Mouse (Mus musculus): ENCODE measurements at regions not wholly inside any gene's neighbourhood (a gene's known extent, or its start where the extent isn't known, plus 50 kb on each side); places are given as distances from the start of the nearest gene placed in this dataset.
A peak's percentile ranks its signal among the peaks of the same experiment; 100 is the strongest.
"Not testable (repeated sequence)": the region's sequence is repeated elsewhere in the genome, so short reads cannot be mapped to it uniquely, and the experiment has no call there.

DNA sequence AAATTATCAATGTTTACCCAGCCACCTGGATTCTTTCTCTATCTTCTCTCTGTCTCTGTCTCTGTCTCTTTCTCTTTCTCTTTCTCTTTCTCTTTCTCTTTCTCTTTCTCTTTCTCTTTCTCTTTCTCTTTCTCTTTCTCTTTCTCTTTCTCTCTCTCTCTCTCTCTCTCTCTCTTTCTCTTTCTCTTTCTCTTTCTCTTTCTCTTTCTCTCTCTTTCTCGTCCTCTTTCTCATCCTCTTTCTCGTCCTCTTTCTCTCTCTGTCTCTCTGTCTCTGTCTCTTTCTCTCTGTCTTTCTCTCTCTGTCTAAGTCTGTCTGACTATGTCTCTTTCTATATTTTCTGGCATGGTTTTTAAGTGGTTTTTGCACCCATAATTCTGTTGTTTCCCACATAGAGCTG lies 217.6 kb downstream of the Serpinb8 start:
- H3K36me3 ChIP-seq (ENCODE audit: poor library complexity, severe bottlenecking); H3K4me2 ChIP-seq; H3K9ac ChIP-seq; ATAC-seq; H3K4me1 ChIP-seq; H3K4me3 ChIP-seq; H3K9me3 ChIP-seq (replicated peaks); H3K27ac ChIP-seq; H3K27me3 ChIP-seq: not testable (repeated sequence)
- 89% methylated on average over 2 of the region's 2 CpGs for WGBS

DNA sequence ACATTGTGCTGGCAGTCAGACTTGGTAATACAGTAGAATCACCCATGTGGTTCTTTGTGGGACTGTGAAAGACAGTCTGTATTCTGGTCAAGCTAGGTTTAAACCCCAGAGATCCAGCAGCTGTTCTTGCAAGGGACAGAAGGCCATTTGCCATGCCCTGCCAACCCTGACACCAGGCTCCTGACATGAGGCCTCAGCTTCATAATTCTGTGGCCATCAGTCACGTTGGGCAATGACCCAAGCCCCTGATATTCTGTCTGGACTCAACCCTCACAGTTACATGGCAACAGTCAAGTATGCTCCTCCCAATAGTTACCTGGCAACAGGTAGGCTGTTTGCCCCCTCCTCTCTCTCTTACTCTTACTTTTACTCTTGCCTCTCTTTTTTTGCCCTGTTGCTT lies 221.3 kb downstream of the Serpinb8 start:
- Histone ChIP-seq H3K27me3 (no peaks in the 10 kb centered on the region), H3K9me3 (replicated peaks) (no peaks in the 10 kb centered on the region), H3K27ac (no peak overlapping the region), H3K4me3 (no peak overlapping the region), H3K36me3 (ENCODE audit: poor library complexity, severe bottlenecking) (no peaks in the 10 kb centered on the region), H3K4me2 (no peak overlapping the region), H3K9ac (no peak overlapping the region), H3K4me1 (no peaks in the 10 kb centered on the region)
- WGBS, result 80% methylated on average over 1 of the region's 1 CpGs
- no peak for ATAC-seq

DNA sequence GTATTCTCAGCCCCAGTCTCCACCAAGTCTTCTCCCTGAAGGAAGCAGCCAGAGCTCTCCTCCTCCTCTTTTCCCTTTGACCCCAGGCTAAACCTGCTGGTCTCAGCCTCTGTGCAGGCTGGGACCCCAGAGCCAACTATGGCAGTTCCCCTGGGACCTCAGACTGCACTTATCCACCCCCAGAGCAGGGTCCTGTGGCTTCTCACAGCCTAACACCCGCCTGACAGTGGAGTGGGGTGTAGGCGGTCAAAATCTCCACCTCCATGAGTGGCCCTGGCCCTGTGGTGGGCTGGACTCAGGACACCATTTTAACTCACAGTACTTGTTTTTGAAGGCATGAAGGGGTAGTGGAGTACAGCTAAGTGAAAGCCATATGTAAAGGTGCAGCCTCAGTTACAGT lies 222.1 kb downstream of the Serpinb8 start:
- 81% methylated on average over 2 of the region's 2 CpGs for WGBS
- no peak overlapping the region for H3K4me2 ChIP-seq

DNA sequence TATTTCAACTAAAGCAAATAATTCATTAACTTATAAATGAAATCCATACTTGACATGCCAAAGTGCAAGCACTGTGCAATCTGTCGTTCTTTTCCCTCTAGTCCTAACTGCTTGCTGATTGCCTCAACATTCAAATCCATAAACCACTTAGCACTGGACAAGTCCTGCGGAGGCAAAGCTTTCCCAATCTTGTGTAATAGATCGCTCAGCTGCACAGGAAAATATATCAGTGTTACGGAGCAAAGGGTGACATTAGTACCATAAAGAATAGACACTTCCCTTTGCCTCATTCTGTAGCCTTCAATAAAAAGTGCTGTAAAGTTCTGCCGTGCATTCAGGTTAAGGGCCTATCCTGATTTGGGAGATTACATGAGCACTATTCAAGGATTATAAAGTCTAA lies 248.1 kb downstream of the Serpinb8 start:
- ATAC-seq, result no peak
- whole genome bisulfite sequencing, result 88% methylated on average over 5 of the region's 5 CpGs
- H3K9ac ChIP-seq, result no peak overlapping the region
- H3K4me1 ChIP-seq, result no peaks in the 10 kb centered on the region
- no peak overlapping the region for H3K27ac ChIP-seq
- no peak overlapping the region for H3K4me2 ChIP-seq
- H3K4me3 ChIP-seq, result no peak overlapping the region
- H3K36me3 ChIP-seq (ENCODE audit: poor library complexity, severe bottlenecking), result no peaks in the 10 kb centered on the region
- H3K9me3 ChIP-seq (replicated peaks), result no peaks in the 10 kb centered on the region
- no peaks in the 10 kb centered on the region for H3K27me3 ChIP-seq

More for the DNA sequence above, 222.1 kb downstream of the Serpinb8 start:
- Histone ChIP-seq H3K27me3 (no peaks in the 10 kb centered on the region), H3K27ac (no peak overlapping the region), H3K36me3 (ENCODE audit: poor library complexity, severe bottlenecking) (no peaks in the 10 kb centered on the region), H3K4me1 (no peaks in the 10 kb centered on the region), H3K9ac (no peak overlapping the region), H3K9me3 (replicated peaks) (no peaks in the 10 kb centered on the region), H3K4me3 (no peak overlapping the region)
- ATAC-seq, result peak; percentile 36; the same call in 1 of the 2 replicates

DNA sequence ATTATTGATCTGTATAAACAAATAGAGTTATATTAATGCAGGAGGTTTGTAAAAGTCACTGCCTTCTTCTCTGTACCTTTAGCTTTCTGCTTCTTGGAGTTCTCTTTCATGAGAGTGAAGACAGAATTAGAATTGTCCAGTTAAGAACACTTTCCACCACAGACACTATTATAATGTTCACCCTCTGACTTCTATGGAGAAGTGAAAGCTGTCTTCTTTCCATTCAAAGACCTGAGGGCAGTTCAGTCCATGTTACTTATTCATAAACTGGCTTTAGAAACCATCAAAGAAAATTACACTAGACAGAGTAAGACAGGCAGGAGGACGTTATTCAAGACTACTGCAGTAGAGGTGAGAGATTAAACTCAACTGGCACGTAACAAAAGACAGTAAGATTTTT lies 262.6 kb downstream of the Serpinb8 start:
- no peak overlapping the region for H3K27ac ChIP-seq
- ATAC-seq, result 0 out of 2 replicates have a peak, but pooled peaks have one; percentile 36
- no peaks in the 10 kb centered on the region for H3K36me3 ChIP-seq (ENCODE audit: poor library complexity, severe bottlenecking)
- no peak overlapping the region for H3K4me3 ChIP-seq
- no peaks in the 10 kb centered on the region for H3K9me3 ChIP-seq (replicated peaks)
- H3K4me2 ChIP-seq, result no peak overlapping the region
- H3K9ac ChIP-seq, result no peak overlapping the region
- no peaks in the 10 kb centered on the region for H3K4me1 ChIP-seq
- H3K27me3 ChIP-seq, result no peaks in the 10 kb centered on the region
- WGBS, result 63% methylated on average over 2 of the region's 2 CpGs

DNA sequence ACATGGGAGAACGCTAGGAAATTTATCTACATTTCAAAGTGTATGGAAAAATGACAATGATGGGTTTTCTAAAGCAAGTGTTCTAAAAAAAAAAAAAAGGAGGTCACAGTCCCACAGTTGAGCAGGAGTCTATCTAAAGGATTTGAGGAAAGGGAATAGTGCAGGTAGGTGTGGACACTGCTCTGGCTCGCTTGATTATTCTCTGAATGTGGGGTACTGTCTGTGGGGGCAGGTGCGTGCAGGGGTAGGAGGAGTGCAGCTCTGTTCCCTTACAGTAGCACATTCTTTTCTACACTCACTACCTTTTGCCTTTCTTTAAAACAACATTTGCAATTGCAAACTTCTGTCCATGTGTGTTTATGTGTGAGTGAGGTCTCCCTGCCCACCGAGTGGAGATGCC lies 263.2 kb downstream of the Serpinb8 start:
- Histone ChIP-seq H3K27me3 (no peaks in the 10 kb centered on the region), H3K9ac (no peak overlapping the region), H3K4me3 (no peak overlapping the region), H3K27ac (no peak overlapping the region), H3K4me2 (no peak overlapping the region), H3K9me3 (replicated peaks) (no peaks in the 10 kb centered on the region), H3K36me3 (ENCODE audit: poor library complexity, severe bottlenecking) (no peaks in the 10 kb centered on the region), H3K4me1 (no peaks in the 10 kb centered on the region)
- peak; percentile 66; the same call in 1 of the 2 replicates for ATAC-seq
- WGBS, result 83% methylated on average over 4 of the region's 4 CpGs

DNA sequence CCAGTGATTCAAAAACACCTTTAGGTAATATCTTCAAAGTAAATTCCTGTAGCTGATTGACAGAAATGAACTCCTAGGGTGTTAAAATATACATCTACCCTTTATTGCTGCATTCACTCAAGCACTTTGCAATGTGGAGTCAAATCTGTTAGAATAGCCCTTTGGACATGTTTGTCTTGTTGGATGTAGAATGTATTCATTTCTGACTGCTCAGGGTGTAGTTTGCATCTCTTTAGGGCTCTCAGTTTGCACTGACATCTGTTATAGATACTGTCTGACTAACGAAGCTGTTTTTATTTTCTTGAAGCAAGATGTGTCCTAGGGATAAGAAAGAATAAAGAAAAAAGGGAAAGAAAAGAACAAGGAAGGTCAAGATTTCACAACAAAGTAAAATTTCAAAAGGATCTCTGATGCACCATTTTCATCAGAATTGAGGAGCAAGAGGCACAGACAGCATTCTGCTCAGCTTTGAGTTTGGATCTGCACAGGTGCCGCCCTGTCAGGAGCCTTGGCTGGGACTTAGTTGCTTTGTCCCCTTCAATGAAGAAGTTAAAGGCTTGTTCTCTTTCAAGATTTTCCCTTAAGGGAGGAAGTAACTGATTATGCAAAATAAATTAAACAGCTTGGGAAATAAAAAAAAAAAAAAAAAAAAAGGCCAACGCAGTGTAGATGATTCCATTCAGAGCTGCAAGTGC lies 308.1 kb downstream of the Serpinb8 start:
- H3K36me3 ChIP-seq (ENCODE audit: poor library complexity, severe bottlenecking), result no peaks in the 10 kb centered on the region
- peaks cover 3% of the 10 kb centered on the region; the same call in 1 of the 2 replicates for H3K4me1 ChIP-seq
- no peak overlapping the region for H3K9ac ChIP-seq
- 31% methylated on average over 3 of the region's 3 CpGs for WGBS
- no peak overlapping the region for H3K27ac ChIP-seq
- H3K4me3 ChIP-seq, result no peak overlapping the region
- ATAC-seq, result no peak
- no peak overlapping the region for H3K4me2 ChIP-seq
- no peaks in the 10 kb centered on the region for H3K27me3 ChIP-seq
- H3K9me3 ChIP-seq (replicated peaks), result no peaks in the 10 kb centered on the region

DNA sequence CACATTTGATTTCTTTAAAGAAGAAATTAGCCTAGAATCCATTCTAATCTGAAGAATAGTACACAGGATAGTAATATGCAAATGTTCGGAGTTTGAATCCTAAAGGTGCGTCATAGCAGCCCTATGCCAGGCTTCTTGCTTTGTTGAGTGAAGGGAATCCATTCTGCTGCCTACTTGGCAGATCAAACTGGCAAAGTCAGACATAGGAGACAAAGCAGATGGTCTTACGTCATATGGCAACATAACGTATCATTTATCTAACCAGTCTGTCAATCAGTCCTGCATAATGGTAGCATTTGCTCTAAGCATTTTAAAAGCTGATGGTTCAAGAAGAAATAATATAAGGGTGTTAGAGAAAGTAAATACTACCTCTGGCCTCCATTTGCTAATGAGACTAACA lies 309.5 kb downstream of the Serpinb8 start:
- Histone ChIP-seq H3K36me3 (ENCODE audit: poor library complexity, severe bottlenecking) (no peaks in the 10 kb centered on the region), H3K27me3 (no peaks in the 10 kb centered on the region), H3K9me3 (replicated peaks) (no peaks in the 10 kb centered on the region), H3K27ac (no peak overlapping the region), H3K9ac (no peak overlapping the region), H3K4me2 (no peak overlapping the region), H3K4me3 (no peak overlapping the region), H3K4me1 (peaks cover 3% of the 10 kb centered on the region; the same call in 1 of the 2 replicates)
- ATAC-seq, result peak; percentile 87
- 75% methylated on average over 4 of the region's 4 CpGs for WGBS

DNA sequence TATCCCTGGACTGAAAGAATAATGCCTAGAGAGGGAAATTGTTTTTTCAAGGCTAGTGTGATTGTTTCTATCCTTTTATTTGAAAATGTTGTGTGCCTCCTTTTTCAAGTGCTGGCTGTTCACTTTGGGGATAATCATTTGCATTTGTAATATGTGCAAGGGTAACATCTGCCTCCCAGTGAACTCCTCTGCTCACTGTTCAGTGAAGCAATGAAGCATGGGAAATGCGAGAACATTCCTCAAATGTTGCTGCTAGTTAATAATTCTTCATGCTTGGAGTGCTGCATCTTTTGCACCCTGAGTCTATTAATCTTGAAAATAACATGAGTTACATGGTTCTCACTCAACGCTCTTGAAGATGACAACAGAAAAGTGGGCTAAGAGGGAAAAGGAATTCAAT lies 310.6 kb downstream of the Serpinb8 start:
- Histone ChIP-seq H3K4me2 (no peak overlapping the region), H3K4me1 (peaks cover 3% of the 10 kb centered on the region; the same call in 1 of the 2 replicates), H3K4me3 (no peak overlapping the region), H3K36me3 (ENCODE audit: poor library complexity, severe bottlenecking) (no peaks in the 10 kb centered on the region), H3K9ac (no peak overlapping the region), H3K27me3 (no peaks in the 10 kb centered on the region), H3K9me3 (replicated peaks) (no peaks in the 10 kb centered on the region), H3K27ac (no peak overlapping the region)
- 51% methylated on average over 2 of the region's 2 CpGs for WGBS
- ATAC-seq, result no peak

DNA sequence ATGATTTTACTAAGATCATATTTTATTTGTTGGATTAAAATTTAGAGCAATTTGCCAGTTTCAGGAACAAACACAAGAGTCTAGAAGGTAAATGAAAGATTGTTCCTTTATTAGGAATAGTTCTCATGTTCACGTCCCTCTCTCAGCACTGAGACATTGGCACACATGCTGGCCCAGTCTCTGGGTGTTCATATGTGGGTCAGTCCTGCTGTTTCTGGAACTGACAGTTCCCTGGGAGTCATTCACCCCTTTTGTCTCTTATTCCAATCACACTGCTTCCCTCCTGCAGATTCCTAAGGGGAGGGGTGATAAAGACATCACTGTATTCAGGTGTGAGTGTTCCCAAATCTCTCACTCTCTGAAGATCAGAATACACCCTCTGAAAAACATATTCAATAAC lies 311.1 kb downstream of the Serpinb8 start:
- no peaks in the 10 kb centered on the region for H3K27me3 ChIP-seq
- H3K9ac ChIP-seq, result no peak overlapping the region
- no peak for ATAC-seq
- H3K9me3 ChIP-seq (replicated peaks), result no peaks in the 10 kb centered on the region
- H3K4me1 ChIP-seq, result peaks cover 3% of the 10 kb centered on the region; the same call in 1 of the 2 replicates
- H3K27ac ChIP-seq, result peak overlapping the region; percentile 12
- H3K36me3 ChIP-seq (ENCODE audit: poor library complexity, severe bottlenecking), result no peaks in the 10 kb centered on the region
- 59% methylated on average over 1 of the region's 1 CpGs for WGBS
- H3K4me3 ChIP-seq, result no peak overlapping the region
- H3K4me2 ChIP-seq, result no peak overlapping the region

DNA sequence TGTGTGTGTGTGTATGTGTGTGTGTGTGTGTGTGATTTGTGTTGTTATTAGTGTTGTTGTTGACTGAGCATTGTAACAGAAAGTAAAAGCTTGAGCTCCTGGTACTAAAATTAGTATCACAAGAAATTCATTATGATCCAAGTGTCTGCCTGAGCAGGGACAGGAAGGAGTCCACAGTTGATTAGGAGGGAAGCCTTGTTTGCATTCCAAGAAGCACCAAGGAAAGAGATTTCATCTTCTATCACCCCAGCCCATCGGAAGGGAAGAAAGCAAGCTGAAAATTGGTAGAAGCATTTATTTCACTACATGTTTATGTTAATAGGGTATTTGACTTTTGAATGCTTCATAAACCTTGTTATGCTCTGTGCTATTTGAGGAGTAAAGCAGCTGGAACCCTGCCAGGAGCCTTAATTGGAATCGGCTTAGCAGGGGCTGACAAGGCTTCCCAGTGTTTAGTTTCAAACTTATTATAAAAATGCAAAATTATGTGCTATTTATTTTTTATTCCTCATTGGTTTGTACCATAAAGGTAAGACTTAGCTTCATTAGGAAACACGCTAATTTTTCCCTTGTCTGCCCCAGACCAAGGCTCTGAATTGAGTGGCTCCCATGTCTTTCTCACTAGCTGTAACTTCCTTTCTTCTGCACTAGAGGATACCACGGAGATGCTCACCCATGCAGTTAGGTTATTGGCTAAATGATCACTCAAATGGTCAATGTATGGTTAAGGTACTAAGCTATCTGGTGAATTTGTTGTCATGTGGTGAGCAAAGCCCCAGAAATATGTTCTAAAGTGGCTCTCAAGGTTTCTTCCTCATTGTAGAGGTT lies 318.6 kb downstream of the Serpinb8 start:
- 22% methylated on average over 4 of the region's 4 CpGs for WGBS
- H3K4me2 ChIP-seq, result no peak overlapping the region
- H3K27me3 ChIP-seq, result no peaks in the 10 kb centered on the region
- no peak overlapping the region for H3K4me3 ChIP-seq
- peaks cover 10% of the 10 kb centered on the region; the same call in 1 of the 2 replicates for H3K4me1 ChIP-seq
- peak; percentile 73 for ATAC-seq
- H3K9me3 ChIP-seq (replicated peaks), result no peaks in the 10 kb centered on the region
- no peak overlapping the region for H3K27ac ChIP-seq
- no peak overlapping the region for H3K9ac ChIP-seq
- no peaks in the 10 kb centered on the region for H3K36me3 ChIP-seq (ENCODE audit: poor library complexity, severe bottlenecking)
